Mouse (Mus musculus) heart, adult 2 months (tissue): ENCODE measurements around the gene Bpifa6.

ENCODE experiments used
- CTCF ChIP-seq: fragments of 200-600 bp; IDR thresholded peaks from 2 replicates; pipeline ENCODE4 v1.8.1; 2022; ENCODE audit warnings: antibody characterized with exemption, mild to moderate bottlenecking, moderate library complexity
- EP300 ChIP-seq: fragments of 200-500 bp; IDR thresholded peaks from 2 replicates; pipeline ENCODE4 v1.6.1; 2011; ENCODE audit warnings: low read depth, low read length, control low read depth; ENCODE audit not compliant: insufficient read depth
- POLR2A ChIP-seq: fragments of 200-500 bp; IDR thresholded peaks from 2 replicates; pipeline ENCODE4 v1.6.1; 2011; ENCODE audit warnings: mild to moderate bottlenecking, low read depth, low read length, control low read depth; ENCODE audit not compliant: insufficient read depth

DNA sequence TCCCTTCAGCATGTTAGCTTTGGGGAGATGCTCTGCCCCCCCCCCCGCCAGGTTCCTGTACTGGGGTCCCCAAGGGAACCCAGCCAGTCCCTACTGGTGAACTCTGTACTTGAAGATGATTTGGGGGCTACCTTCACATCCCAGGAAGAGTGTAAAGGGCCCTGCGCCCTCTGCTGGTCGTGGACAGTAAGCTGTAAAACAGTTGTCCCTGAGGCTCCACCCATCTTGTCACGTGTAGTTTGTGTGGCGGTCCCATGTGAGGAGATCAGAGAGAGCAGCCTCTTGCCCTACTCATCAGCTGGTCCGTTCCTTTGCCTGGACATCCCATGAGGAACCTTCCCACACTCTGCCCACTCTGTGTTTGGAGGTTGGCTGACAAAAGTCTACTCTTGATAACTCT, 20.9 kb upstream of the Bpifa6 start:
- TF ChIP-seq CTCF, result peak; percentile 61
- TF ChIP-seq POLR2A, result no peak
- TF ChIP-seq EP300, result no peak
